Mouse (Mus musculus): Measurements from ENCODE around the gene Ptcra.

Ptcra gene

DNA sequence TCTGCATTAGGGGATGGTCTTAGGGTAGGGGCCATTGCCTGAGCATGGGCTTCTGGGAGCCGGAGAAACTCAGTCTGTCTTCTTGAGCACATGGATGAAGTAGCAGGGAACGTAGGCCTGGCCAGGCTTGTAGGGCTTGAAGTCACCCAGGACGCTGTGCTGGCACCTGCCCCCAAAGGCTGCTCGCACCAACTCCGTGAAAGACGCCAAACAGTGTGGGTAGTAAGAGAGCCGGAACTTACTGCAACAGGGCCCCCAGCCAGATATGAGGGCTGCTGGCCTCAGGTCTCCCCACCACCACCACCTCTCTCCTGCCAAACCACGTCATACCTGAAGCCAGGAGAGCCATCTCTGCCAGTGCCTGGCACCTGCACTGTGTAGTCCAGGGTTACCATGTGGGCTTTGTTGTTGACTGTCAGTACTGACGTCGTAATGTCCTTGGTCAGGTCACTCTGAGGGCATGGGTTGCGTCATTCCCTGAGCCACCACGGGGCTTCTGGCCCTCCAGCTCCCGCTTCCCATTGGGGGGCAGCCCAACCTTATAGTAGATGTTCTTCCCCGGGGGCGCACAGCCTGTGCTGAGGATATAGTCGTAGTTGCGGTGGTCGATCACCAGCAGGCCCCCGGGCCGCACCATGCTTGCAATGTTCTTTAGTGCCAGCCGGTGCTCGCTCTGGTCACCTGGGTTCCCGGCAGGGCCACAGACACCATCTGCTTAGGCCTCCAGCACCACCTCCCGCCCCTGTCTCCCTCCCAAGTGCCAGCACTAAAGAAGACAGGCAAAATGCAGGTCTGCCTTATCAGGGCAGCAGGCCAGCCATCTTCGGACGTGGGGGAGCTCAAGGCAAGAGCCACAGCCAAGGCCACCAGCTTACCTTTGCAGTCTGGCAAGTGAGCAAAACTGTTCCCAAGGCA lies 37.5 kb downstream of the Ptcra start:
- no peak for DNase-seq (ENCODE audit: low read depth)

DNA sequence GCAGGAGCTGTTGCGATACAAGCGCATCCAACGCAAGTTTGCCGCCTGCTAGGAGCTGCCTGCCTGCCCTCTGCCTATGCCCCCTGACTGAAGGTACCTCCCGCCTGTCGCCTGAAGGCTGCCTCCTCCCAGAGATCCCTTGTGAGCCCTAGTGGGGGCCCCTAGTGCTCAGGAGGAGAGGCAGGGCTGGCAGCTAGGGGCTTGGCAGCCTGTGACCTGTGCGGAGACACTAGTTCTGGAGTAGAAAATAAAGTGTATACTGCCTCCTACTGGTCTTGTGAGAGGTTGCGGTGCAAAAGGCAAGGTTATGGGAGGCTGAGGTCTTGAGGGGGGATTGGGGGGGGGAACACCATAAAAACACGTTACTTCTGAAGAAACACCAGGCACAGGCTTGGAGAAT lies 38.2 kb downstream of the Ptcra start:
- DNase-seq (ENCODE audit: low read depth), result peak; percentile 68

DNA sequence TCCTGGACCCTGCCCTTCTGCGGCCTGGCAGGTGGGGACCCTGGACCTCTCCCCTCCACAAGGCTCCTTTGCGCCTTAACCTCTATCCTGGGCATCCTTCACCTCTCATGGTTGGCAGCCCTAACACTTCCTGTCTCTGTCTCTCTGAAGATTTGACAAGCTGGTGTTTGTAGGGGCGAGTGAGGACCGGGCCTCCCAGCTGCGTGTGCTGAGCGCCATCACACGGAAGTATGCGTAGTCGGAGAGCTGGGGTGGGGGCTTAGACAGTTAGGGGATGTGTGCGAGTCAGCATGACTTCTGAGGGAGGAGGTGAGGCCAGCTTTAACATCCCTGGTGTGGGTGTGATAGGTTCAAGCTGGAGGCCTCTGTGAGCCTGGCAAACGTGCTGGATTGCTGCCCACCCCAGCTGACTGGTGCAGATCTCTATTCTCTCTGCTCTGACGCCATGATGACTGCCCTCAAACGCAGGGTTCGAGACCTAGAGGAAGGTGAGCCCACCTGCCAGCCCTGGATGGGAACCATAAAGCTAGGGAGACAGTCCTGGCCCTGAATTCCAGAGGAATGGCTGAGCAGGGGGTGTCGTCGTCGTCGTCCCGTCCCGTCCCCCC lies 38.9 kb downstream of the Ptcra start:
- DNase-seq (ENCODE audit: low read depth), result no peak

DNA sequence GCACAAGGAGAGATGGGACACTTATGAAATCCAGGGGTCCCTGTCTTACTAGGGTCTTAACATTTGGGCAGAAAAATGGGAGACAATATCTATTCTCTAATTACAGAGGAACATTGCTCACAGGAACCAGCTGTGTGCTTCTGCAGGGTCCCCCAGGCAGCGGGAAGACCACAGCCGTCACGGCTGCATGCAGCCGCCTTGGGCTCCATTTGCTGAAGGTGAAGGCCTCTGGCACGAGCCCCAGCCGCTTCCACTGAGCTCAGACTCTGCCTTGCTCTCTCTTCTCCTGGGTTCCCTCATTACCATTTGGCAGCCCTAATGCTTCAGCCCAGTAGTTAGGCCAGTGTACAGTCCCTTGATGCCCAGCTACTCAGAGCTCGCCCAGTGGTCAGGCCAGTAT lies 42.4 kb downstream of the Ptcra start:
- no peak for DNase-seq (ENCODE audit: low read depth)

DNA sequence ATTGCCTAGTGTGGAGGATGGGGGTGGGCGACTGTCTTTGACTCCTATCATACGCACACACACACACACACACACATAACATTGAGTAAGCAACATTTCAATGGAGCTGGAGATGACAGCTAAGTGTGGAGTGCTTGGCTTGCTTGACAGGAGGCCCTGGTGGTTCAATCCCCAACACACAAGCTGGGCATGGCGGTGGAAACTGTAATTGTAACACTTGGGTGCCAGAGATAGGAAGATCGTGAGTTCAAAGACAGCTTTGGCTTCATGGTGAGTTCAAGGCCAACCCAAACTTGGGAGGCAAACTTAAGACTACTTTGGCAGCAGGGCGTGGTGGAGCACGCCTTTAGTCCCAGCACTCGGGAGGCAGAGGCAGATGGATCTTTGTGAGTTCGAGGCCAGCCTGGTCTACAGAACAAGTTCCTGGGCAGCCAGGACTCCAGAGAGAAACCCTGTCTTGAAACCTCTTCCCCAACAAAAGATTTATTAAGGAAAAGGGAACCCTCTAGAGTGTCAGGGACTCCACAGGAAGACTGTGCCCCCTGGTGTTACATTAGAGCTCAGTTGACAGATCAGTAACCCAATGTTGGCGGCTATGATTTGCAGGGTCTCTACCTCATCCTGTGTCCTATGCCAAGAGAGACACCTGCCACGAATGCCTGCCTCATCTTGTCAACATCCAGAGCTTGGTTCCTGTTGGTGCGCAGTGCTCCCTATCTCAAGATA lies 48.6 kb downstream of the Ptcra start:
- no peak for DNase-seq (ENCODE audit: low read depth)

DNA sequence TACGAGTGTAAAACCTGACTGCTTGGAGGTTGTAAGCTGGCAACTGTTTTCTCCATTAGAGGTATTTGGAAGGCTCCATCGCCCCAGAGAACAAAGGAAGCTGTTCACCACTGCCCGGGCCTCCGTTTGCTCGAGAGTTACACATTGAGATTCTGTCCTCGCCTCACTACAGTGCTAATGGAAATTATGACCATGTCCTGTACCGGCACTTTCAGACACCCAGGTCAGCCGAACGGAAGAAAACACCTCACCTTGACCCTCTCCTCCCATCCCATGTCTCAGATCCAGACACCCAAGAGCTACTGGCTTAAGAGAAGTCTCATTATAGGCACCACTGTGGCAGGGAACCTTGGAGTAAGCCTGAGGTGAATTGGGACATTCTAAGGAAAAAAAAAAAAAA lies 49.7 kb downstream of the Ptcra start:
- DNase-seq (ENCODE audit: low read depth), result no peak

DNA sequence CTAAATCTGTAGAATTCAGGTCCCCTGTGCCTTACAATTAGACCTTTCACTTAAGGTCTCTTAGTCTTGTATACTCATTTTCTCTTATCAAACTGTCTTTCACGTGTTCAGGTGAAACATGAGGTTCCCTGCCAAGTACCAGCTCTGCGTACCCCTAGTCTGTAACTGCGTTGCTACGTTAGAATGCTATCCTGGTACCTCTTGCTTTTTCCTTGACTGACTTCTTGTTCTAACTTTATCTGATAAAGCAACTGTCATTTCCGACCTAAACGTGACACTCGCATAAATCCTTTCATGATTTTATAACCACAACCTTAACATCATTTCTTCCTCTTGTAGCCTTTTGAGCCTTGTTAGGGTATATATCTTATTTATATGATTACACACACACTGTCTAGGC lies 51.1 kb downstream of the Ptcra start:
- peak; percentile 53 for DNase-seq (ENCODE audit: low read depth)

DNA sequence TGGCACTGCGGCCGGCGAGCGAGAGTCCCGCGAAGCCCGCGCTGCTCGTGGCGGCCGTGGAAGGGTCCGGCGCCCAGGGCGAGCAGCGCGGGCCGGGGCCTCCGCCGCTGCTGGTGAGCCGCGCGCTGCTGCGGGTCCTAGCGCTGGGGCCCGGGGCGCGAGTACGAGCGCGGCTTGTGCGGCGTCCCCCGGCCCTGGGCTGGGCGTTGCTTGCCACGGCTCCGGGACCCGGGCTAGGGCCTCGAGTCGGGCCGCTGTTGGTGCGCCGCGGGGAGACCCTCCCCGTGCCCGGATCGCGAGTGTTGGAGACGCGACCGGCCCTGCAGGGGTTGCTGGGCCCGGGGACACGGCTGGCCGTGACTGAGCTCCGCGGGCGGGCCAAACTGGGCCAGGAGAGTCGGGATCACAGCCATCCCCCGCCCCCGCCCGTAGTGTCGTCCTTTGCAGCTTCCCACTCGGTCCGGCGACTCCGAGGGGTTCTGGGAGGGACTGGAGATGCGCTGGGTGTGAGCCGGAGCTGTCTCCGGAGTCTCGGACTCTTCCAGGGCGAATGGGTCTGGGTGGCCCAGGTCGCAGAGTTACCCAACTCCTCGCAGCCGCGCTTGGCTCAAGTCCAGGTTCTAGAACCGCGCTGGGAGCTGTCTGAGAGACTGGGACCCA lies 51.8 kb downstream of the Ptcra start:
- peak; percentile 60 for DNase-seq (ENCODE audit: low read depth)

DNA sequence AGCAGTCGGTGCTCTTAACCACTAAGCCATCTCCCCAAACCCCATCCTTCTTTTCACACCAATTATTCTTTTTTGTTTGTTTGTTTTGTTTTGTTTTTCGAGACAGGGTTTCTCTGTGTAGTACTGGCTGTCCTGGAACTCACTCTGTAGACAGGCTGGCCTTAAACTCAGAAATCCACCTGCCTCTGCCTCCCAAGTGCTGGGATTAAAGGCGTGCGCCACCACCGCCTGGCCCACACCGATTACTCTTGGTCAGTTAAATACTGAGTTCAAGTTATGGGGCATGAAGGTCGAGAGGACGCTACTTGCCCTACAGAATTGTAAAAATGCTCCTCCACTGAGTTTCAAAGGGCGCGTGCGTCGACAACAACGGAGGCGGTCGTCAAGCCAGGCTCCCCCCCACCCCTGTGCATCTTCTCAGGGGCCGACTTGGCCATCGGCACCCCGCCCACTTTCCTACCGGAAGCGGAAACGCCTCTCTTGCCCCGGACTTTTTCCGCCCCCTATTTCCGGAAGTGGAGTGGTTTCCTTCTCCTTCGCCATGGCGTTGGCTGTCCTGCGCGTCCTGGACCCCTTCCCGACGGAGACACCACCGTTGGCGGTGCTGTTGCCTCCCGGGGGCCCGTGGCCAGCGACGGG lies 52.4 kb downstream of the Ptcra start, which contains the start of gene Pex6:
TSS of gene Pex6 (plus strand) at position 505 of the 639 bp plus-strand sequence.
- peak; percentile 94 for DNase-seq (ENCODE audit: low read depth)

DNA sequence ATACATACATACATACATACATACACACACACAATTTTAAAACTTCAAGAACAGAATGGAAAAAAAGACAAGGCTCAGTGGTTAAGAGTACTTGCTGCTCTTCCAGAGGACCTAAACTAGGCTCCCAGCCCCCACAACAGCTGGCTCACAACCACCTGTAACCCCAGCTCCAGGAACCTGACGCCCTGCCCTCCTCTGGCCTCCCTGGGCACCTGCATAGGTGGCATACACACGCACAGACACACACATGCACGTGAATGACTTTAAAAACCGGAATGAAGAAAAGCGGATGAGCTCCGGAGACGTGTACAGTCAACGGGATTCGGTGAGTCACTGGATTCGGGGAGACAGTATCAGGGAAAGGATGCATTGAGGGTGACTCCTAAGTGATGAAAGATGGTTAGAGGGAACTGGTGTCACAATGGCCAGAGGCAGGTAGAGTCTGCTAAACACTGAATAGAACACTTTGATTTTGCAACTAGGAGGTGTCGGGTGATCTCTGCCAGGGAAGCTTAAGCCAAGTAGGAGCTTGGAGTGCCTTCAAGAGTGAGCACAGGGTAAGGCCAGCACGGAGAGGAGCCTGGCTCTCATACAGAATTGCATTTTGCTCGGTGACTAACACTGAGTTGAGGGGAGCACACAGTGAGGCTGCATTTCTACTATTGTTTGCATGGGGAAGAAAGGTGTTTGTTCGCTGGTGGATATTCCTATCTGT lies 57.0 kb downstream of the Ptcra start:
- no peak for DNase-seq (ENCODE audit: low read depth)

All from 416B (cell line).